Mouse (Mus musculus) cerebellum, adult 18-20 months (tissue): ENCODE results near the gene Alg14.

Source experiments
- DNase-seq, 2 experiments: peaks; one replicate each; pipeline ENCODE4 v3.0.0; 2021

Alg14 gene

DNA sequence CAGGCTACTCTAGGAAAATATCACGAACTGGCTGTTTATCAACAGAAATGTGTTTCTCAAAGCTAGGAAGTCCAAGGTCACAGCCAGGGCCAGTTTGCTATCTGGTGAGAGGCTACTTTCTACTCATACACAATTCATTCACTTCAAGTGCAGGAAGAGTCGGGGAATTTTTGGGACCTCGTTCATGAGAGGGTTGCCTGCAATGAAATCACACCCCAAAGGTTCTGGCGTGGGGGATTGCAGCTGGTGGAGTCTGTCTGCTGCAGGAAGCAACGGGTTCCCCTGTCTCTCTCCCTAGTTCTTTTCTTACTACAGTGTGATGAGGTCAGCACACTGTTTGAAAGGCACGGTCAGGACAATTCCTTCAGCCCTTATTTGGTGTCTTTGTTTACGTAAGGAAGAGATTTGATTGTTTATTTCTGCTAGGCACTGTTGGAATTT is 48.8 kb downstream of the Alg14 start:
- DNase-seq = no peak

DNA sequence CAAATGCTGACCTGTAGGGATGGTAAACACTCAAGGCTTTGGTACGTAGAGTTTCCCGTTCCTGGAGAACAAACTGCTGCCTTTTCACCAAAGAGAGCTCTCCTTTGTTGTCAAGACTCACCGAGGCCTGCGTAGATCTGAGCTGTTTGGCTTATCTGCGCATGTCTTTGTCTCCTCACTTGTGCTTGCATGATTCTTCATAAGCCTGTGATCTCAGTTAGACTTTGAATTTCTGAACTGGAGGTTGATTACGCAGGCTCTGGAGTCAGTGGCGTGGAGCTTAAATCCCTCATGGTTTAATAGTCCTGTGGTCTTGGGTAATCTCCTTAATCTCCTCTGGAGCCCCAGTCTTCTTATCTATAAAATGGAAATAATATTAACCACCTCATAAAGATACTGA is 51.7 kb downstream of the Alg14 start:
- no peak for DNase-seq

DNA sequence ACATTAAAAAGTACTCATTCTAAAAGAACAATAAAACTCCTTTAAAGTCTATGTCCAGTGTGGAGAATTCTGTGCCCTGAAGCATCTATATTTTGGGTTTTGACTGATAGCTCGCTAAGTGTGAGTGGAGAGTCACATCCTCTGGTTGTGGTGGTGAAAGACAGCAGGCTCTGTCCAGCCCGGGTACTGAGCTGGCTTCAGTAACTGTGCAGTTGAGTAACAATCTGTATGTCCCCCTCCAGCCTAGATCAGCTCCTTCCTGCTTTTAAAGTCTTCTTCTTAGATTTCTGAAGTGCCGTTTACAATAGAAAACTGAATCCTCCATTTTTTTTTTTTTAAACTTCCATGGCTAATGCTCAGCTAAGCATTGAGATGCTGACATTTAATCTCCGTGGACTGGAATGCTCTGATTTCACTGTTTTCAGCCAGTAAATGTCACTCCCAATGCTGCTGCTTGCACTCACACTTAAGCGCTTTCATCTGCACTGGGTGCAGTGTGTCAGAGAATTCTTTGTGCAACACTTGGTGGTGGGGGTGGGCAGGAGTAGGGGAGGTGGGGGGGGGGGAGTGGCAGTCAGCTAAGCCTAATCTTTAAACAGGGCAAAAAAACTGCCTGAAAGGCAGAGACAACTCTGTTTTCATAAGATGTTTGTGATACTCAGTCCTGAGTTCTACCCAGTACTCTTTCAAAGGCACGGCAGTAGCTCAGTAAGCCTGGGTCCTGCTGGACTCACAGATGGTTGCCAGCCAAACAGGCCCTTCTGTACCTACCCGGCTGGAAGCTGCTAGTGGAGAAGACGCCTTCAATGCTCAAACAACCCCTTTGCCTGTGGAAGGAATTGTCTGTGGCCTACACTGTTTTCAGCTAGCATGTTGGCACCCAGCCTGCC is 52.7 kb downstream of the Alg14 start:
- DNase-seq = no peak

DNA sequence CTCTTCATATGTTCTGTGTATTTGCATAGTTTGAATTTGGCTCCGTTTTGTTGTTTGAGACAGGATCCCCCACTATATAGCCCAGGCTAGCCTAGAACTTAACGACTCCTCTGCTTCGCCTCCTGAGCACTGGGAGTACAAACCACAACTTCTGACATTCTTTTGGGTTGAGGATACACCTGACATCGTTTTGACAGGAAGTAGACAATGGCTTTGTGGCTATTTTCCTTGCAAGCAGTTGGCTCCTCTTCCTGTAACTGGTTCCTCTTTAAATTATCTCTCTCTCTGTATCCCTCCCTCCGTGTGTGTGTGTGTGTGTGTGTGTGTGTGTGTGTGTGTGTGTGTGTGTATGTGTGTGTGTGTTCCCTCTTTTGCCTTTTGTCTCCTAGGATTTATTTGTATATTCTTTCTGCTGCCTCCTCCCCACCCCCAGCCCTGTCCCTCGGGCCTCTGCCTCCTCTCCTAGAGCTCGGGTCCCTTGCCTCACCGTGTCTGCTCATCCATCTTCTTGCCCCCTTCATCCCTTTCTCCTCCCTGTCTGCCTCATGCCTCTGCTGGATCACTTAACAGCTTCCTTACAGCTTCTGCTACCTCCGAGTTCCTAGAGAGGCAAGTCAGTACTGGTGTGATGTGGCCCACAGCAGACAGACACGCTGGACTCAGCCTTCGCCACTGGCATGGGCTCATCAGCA is 53.5 kb downstream of the Alg14 start:
- DNase-seq = no peak

DNA sequence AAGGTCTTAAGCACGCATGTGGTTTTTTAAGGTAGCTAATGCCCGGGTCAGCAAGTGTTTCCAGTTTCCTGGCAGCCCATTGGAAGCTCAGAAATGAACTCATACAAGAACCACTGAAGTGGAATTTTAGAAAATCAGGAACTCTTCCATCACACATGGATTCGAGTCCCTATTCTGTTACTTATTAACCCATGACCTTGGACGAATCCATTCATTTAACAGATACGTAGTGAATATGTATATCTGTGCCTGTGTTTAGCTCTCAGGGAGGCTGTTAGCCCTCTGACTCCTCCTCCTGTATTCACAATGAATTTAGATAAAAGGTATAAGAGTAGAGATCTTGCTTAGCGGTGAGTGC is 54.0 kb downstream of the Alg14 start:
- no peak for DNase-seq

GRCm38 (mm10) chr3:121346507-121347267 is 55.1 kb downstream of the Alg14 start:
- no peak for DNase-seq

DNA sequence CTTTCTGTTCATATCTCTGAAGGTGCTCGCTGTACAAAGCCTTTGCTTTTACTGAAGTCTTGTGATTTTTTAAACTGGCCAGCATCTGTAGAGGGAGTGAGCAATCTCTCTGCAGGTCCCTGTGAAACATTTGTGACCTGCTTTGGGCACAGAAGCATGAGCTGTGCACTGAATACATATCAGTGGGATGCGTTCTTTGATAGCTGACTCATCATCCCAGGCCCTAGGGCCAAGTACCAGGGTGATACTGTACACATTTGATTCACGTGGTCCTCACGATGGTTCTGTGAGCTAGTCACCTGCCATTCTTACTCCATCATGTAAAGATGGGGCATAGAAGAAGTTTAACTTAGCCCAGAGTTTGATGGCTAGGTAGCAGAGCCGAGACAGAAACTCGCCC is 57.2 kb downstream of the Alg14 start:
- DNase-seq = no peak

- peak in 1 of 2 experiments; percentile 22 for DNase-seq
Measured at GRCm38 (mm10) chr3:121349334-121350169, 58.0 kb downstream of the Alg14 start.

DNA sequence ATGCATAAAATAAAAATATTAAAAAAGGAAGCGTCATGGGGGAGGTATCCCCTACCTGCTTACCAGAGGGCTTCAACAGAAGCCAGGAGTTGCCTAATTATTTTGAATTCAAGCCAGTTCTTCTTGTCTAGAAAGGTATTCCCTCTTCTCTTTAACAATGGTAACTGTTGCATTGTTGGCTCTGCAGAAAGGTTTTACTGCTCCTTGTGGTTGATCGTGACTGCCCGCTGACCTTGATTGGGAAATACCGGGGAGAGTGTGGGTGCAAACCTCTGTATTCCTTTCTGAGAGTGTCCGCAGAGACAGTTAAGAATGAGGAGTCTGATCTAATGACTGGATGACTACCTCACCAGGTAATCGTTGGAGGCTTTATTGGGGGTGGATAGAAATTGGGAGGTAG is 59.7 kb downstream of the Alg14 start:
- no peak for DNase-seq

GRCm38 (mm10) chr3:121354281-121354680 is 62.7 kb downstream of the Alg14 start:
- no peak for DNase-seq

DNA sequence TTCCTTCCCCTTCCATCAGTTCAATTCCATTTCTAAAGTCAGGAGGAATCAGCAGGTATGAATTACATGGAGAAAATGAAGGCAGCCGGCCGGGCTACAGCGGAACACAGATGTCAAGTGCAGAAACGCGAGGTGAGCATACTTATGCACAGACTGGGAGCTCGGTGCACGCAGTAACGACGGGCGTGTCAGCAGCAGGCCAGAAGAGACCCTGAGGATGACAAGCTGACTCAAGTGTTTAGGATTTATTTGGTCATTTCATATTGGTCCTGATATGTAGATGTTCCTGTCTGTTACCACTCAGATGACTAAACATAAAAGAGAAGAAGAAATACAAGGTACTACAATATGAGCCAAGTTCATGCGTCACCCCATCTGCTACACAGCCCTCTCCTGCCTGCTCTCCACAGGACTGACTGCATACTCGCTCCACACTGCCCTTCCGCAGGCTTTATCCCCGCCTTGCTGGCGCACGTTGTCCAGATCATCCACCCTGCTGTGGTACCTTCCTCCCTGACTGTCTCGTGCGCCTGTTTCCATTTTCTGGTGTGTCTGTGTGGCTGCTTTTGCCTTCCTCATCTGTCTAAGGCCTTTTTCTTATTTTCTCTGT is 63.4 kb downstream of the Alg14 start:
- peak; percentile 63 to 78 for DNase-seq

GRCm38 (mm10) chr3:121355569-121355968 is 64.0 kb downstream of the Alg14 start:
- DNase-seq = no peak

DNA sequence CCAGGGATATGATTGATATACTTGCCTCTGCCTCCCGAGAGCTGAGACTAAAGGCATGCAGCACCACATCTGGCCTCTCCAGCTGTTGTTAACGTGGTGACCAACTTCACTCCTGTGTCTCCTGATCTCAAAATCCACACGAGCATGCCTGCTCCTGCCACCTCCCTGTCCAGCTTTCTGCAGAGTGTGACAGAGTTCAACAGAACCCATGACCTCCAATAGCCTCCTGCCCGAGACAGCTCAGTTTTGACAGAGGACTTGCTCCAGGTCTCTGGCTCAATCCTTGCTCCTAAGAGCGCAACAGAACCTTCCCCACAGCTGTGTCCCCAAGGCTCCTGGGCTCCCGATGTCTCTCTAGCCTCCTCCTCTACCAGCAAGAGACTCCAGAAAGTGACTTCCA is 64.5 kb downstream of the Alg14 start:
- no peak for DNase-seq

DNA sequence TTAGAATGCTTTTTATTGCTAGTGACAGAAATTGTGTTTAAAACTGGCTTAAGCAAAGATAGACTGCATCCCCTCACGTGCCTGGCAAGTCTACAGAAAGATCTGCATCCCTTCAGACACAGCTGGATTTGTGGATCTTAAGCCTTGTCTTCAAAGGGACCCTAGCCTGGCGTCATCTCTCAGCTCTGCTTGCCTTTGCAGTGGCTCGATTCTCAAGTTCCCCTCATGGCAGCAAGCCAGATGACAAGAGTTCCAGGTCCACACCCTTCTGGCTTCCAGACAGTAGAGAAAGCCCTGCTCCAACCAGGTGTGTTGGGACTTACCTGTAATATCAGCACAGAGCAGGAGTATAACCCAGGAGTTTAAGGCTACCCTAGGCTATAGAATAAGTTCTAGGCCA is 65.5 kb downstream of the Alg14 start:
- no peak for DNase-seq

DNA sequence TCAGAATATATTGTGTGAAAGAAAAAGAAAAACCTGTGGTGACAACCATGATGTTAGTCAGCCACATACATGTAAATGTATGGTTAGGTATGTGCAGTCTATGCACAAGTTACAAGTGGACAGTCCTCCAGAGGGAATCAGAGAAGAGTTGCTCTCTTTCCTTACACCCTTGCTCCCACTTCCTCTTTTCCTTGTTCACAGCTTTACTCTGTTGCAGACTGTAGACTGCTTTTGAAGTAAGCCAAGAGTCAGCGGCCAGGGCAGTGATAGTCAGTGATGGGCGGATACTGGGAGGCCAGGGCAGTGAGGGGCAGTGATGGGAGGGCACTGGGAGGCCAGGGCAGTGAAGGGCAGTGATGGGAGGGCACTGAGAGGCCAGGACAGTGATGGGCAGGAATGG is 66.7 kb downstream of the Alg14 start:
- DNase-seq = no peak

DNA sequence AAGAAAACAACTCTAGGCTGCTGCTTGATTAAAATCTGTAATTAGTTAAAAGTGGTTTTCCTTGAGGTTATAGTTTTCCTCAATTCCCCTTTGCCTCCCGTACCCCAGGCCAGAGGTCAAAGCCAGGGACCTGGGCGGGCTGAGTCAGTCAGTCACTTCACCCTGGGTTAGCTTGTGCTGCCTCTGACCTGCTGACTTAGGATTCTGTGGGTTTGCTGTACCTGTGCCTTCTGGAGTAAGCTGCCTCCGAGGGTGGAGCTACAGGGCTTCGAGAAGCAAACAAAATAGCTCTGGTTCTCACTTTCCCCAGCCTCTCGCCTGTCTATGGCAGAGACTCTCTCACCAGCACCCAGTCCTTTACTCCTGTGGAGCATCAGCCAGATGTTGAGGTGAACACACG is 67.3 kb downstream of the Alg14 start:
- no peak for DNase-seq

- no peak for DNase-seq
Measured at GRCm38 (mm10) chr3:121359272-121359671, 67.7 kb downstream of the Alg14 start.

GRCm38 (mm10) chr3:121362002-121362401 is 70.4 kb downstream of the Alg14 start:
- DNase-seq = no peak

DNA sequence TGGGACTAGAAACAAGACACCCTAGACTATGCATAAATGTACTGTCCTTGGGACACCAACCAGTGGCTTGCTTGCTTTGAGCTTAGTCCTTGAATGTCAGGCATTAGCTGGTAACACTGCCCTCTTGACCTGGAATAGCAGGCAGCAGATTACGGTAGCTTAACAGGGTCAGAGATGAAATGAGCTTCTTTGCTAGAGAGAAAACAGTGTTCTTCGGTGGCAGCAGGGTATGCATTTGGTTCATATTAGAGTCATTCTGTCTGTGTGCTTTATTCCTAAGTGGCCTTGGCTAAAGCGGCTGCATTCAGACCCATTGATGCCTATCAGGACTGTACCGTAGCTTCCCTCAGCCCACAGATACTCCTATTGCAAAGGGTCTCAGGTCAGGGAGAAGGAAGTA is 72.8 kb downstream of the Alg14 start:
- DNase-seq = no peak

GRCm38 (mm10) chr3:121365131-121365530 is 73.6 kb downstream of the Alg14 start:
- no peak for DNase-seq

GRCm38 (mm10) chr3:121368616-121369015 is 77.0 kb downstream of the Alg14 start:
- DNase-seq = no peak

GRCm38 (mm10) chr3:121369517-121369916 is 77.9 kb downstream of the Alg14 start:
- DNase-seq = no peak
